Mouse (Mus musculus): ENCODE results near the gene Zfp53. TPM values are rescaled to one million over a fixed set of nuclear protein-coding genes. Genes with fewer than 3 reads are reported as not detected.

Gene Zfp53
- polyA plus RNA-seq, 1 experiment from 2014 or later = 3.0 TPM

Other genes with a start within 250 kb of the Zfp53 start
- not detected in 2 replicates for gene Vmn1r235, start 232.6 kb upstream of the Zfp53 start, polyA plus RNA-seq (2015; fragmentation: Nextera tagmentation; extraction: Ambion mirVana)
- not detected in 2 replicates for gene Vmn1r236, start 206.1 kb upstream of the Zfp53 start, polyA plus RNA-seq (2015; fragmentation: Nextera tagmentation; extraction: Ambion mirVana)
- not detected in 2 replicates for gene Vmn1r237, start 177.1 kb upstream of the Zfp53 start, polyA plus RNA-seq (2015; fragmentation: Nextera tagmentation; extraction: Ambion mirVana)
- 0.60 and 0.61 TPM in 2 replicates for gene Zfp677, start 105.2 kb upstream of the Zfp53 start, polyA plus RNA-seq (2015; fragmentation: Nextera tagmentation; extraction: Ambion mirVana)
- 1.6 and 1.9 TPM in 2 replicates for gene Zfp54, start 65.8 kb upstream of the Zfp53 start, polyA plus RNA-seq (2015; fragmentation: Nextera tagmentation; extraction: Ambion mirVana)
- 6.1 and 6.3 TPM in 2 replicates for gene Zfp51, start 38.6 kb upstream of the Zfp53 start, polyA plus RNA-seq (2015; fragmentation: Nextera tagmentation; extraction: Ambion mirVana)
- 0.83 and 0.94 TPM in 2 replicates for gene Zfp52, start 46.5 kb downstream of the Zfp53 start, polyA plus RNA-seq (2015; fragmentation: Nextera tagmentation; extraction: Ambion mirVana)
- gene Zfp948, start 78.0 kb downstream of the Zfp53 start, polyA plus RNA-seq (2015; fragmentation: Nextera tagmentation; extraction: Ambion mirVana) = 4.1 TPM in 2 replicates
- 0.89 and 1.0 TPM in 2 replicates for gene Zfp983, start 161.6 kb downstream of the Zfp53 start, polyA plus RNA-seq (2015; fragmentation: Nextera tagmentation; extraction: Ambion mirVana)
- 3.5 and 3.9 TPM in 2 replicates for gene Gm10226, start 202.9 kb downstream of the Zfp53 start, polyA plus RNA-seq (2015; fragmentation: Nextera tagmentation; extraction: Ambion mirVana)
- 3.5 and 3.8 TPM in 2 replicates for gene Zfp760, start 218.7 kb downstream of the Zfp53 start, polyA plus RNA-seq (2015; fragmentation: Nextera tagmentation; extraction: Ambion mirVana)
- gene Zfp229, start 241.8 kb downstream of the Zfp53 start, polyA plus RNA-seq (2015; fragmentation: Nextera tagmentation; extraction: Ambion mirVana) = 1.4 and 1.8 TPM in 2 replicates